Mouse (Mus musculus) forebrain, embryonic 13.5 days (tissue): ENCODE results near the gene Akr1cl. TPM values are rescaled to one million over a fixed set of nuclear protein-coding genes. Genes with fewer than 3 reads are reported as not detected.
A peak's percentile ranks its signal among the peaks of the same experiment; 100 is the strongest.

ENCODE experiments used
- ATAC-seq: fragments of 200-750 bp; cut with Nextera tagmentation; 2 replicates; pipeline ENCODE4 v1.8.0; 2017
- H3K27ac ChIP-seq: fragments of 300-500 bp; sonication (generic); 2 replicates; pipeline ENCODE4 v1.5.1; 2015; ENCODE audit warnings: inconsistent platforms, mild to moderate bottlenecking, moderate library complexity
- H3K27me3 ChIP-seq: fragments of 300-500 bp; sonication (generic); 2 replicates; pipeline ENCODE4 v1.6.1; 2015; ENCODE audit warnings: mild to moderate bottlenecking, inconsistent platforms
- H3K36me3 ChIP-seq: fragments of 300-500 bp; sonication (generic); 2 replicates; pipeline ENCODE4 v1.6.1; 2015; ENCODE audit warnings: mild to moderate bottlenecking, inconsistent platforms; ENCODE audit not compliant: poor library complexity, severe bottlenecking
- H3K4me1 ChIP-seq: fragments of 300-500 bp; sonication (generic); 2 replicates; pipeline ENCODE4 v1.6.1; 2015; ENCODE audit warnings: inconsistent platforms
- H3K4me2 ChIP-seq: fragments of 300-500 bp; sonication (generic); 2 replicates; pipeline ENCODE4 v1.6.1; 2015; ENCODE audit warnings: inconsistent platforms, mild to moderate bottlenecking, moderate library complexity
- H3K4me3 ChIP-seq: fragments of 300-500 bp; sonication (generic); 2 replicates; pipeline ENCODE4 v1.5.1; 2015; ENCODE audit warnings: mild to moderate bottlenecking, inconsistent platforms
- H3K9ac ChIP-seq: fragments of 300-500 bp; sonication (generic); 2 replicates; pipeline ENCODE4 v1.6.1; 2015; ENCODE audit warnings: mild to moderate bottlenecking, inconsistent platforms
- H3K9me3 ChIP-seq: fragments of 300-500 bp; sonication (generic); replicated peaks from 2 replicates; pipeline ENCODE4 v1.6.1; 2016; ENCODE audit warnings: inconsistent platforms
- WGBS: fragments of 180-500 bp; shearing (Covaris S2); methylation state at CpG from one replicate; pipeline ENCODE4 v1.1.7; 2015; 5-methylcytosine and 5-hydroxymethylcytosine counted together
- polyA plus RNA-seq: library from polyadenylated mRNA; unstranded; fragments of >200 nt; fragmentation: Nextera tagmentation; extraction: Ambion mirVana; gene quantifications from 2 replicates; pipeline ENCODE4 v1.2.1, GENCODE M21; 2015

Akr1cl gene
- polyA plus RNA-seq, 1 experiment from 2014 or later = 0.10 TPM

DNA sequence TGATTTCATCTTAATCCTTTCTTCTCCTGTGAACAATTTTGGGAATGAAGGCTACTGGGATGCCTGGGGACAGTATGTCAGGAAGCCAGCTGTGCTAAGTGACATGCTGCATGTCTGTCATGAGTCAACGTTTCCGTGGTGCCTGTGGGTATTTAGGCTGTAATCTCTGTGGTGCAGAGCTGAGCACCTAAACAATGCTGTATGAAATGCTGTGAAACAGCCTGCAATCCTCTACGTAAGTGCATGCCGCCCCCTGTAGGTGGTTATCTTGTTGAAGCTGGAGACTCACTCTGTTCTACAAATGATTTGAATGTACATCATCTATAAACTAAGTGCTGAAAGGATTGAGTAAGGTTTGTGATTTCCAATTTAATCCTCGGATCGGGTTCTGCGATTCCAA is 46.4 kb downstream of the Akr1cl start:
- Histone ChIP-seq H3K36me3 (no peaks in the 10 kb centered on the region), H3K9ac (no peak overlapping the region), H3K4me3 (no peak overlapping the region), H3K27ac (no peak overlapping the region), H3K27me3 (peaks cover 14% of the 10 kb centered on the region; the same call in 1 of the 2 replicates), H3K9me3 (no peaks in the 10 kb centered on the region), H3K4me1 (no peaks in the 10 kb centered on the region), H3K4me2 (no peak overlapping the region)
- ATAC-seq = 0 out of 2 replicates have a peak, but pooled peaks have one; percentile 36
- WGBS = 34% methylated on average over 7 of the region's 7 CpGs

GRCm38 (mm10) chr1:64983247-64983646 is 49.3 kb downstream of the Akr1cl start:
- ATAC-seq = no peak
- Histone ChIP-seq H3K36me3 (no peaks in the 10 kb centered on the region), H3K4me3 (no peak overlapping the region), H3K27ac (no peak overlapping the region), H3K4me1 (no peaks in the 10 kb centered on the region), H3K9ac (no peak overlapping the region), H3K27me3 (peaks cover 34% of the 10 kb centered on the region), H3K9me3 (no peaks in the 10 kb centered on the region), H3K4me2 (no peak overlapping the region)
- WGBS = 81% methylated on average over 3 of the region's 3 CpGs

DNA sequence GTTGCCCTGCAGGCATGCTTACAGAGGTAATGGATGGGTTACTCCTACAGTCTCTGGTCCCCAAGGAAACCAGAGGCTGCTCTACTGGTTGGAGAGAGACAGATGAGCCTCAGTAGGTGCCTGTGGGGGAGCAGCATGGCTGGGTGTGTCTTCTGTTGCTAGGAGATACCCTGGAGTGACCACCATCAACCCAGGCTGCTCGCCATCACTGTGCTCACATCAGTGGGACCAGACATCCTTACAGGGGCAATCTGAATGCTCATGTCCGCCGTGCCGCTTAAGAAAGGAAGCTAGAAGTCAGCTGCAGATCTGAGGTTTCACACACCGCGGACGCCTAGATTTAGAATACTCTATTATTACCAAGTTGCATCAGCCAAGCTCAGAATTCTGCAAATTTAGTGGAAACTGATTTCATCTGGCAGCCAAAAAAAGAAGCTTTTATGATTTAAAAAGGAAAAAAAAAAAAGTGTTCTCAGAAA is 54.2 kb downstream of the Akr1cl start:
- H3K36me3 ChIP-seq = no peaks in the 10 kb centered on the region
- ATAC-seq = no peak
- WGBS = 70% methylated on average over 7 of the region's 7 CpGs
- H3K27me3 ChIP-seq = peaks cover 64% of the 10 kb centered on the region
- H3K4me3 ChIP-seq = no peak overlapping the region
- H3K9me3 ChIP-seq = no peaks in the 10 kb centered on the region
- no peak overlapping the region for H3K27ac ChIP-seq
- H3K4me2 ChIP-seq = no peak overlapping the region
- H3K9ac ChIP-seq = no peak overlapping the region
- H3K4me1 ChIP-seq = peaks cover 12% of the 10 kb centered on the region

DNA sequence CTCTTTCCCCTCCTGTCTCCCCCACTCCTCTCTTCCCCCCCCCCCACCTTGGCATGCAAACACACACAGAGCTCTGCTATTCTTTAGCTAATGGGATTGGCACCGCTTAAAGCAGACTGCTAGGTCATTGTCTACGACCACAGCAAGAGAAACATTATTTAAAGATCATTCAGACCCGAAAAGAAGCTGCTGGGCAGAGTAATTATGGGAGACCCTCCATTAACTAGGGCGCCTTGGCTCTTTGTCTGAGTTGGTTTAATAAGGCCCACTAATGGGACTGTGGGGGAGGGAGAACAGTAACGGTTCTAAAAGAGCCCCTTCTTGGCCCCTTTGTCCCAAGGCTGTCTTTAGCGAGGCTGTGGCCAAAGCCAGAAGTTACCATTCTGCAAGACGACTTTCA is 57.2 kb downstream of the Akr1cl start:
- H3K27me3 ChIP-seq = peaks cover 81% of the 10 kb centered on the region
- peak overlapping the region; percentile 16; the same call in 1 of the 2 replicates for H3K9ac ChIP-seq
- no peak overlapping the region for H3K4me3 ChIP-seq
- ATAC-seq = peak; percentile 88
- no peaks in the 10 kb centered on the region for H3K36me3 ChIP-seq
- H3K4me2 ChIP-seq = peak overlapping the region; percentile 35
- H3K4me1 ChIP-seq = peaks cover 12% of the 10 kb centered on the region
- no peaks in the 10 kb centered on the region for H3K9me3 ChIP-seq
- WGBS = under 1% methylated on average over 7 of the region's 7 CpGs
- H3K27ac ChIP-seq = no peak overlapping the region

- 85% methylated on average over 5 of the region's 5 CpGs for WGBS
Measured at GRCm38 (mm10) chr1:64970685-64971084, 61.9 kb downstream of the Akr1cl start.

More at GRCm38 (mm10) chr1:64970685-64971084, 61.9 kb downstream of the Akr1cl start:
- Histone ChIP-seq H3K9me3 (no peaks in the 10 kb centered on the region), H3K36me3 (no peaks in the 10 kb centered on the region), H3K4me3 (no peak overlapping the region), H3K9ac (no peak overlapping the region), H3K27me3 (peaks cover 44% of the 10 kb centered on the region), H3K4me2 (no peak overlapping the region), H3K27ac (no peak overlapping the region), H3K4me1 (peaks cover 8% of the 10 kb centered on the region)
- ATAC-seq = no peak

Other genes starting within 250 kb of the Akr1cl start
- gene Plekhm3, start 75.9 kb downstream of the Akr1cl start, polyA plus RNA-seq = 7.5 and 9.4 TPM in 2 replicates
- gene Cryge, start 18.4 kb upstream of the Akr1cl start, polyA plus RNA-seq = 0.38 TPM in 1 of 2 replicates, not detected in the other
- not detected in 2 replicates for gene Crygd, start 30.7 kb upstream of the Akr1cl start, polyA plus RNA-seq
- gene Crygc, start 40.9 kb upstream of the Akr1cl start, polyA plus RNA-seq = not detected in 2 replicates
- gene Crygb, start 49.5 kb upstream of the Akr1cl start, polyA plus RNA-seq = not detected in 2 replicates
- not detected in 2 replicates for gene Cryga, start 70.6 kb upstream of the Akr1cl start, polyA plus RNA-seq
- gene Gm28845, start 86.8 kb upstream of the Akr1cl start, polyA plus RNA-seq = not detected in 2 replicates
- 0.09 and 0.50 TPM in 2 replicates for gene D630023F18Rik, start 90.5 kb upstream of the Akr1cl start, polyA plus RNA-seq
- 399 and 431 TPM in 2 replicates for gene Idh1, start 153.7 kb upstream of the Akr1cl start, polyA plus RNA-seq
- 13.5 and 15.7 TPM in 2 replicates for gene Pikfyve, start 153.9 kb upstream of the Akr1cl start, polyA plus RNA-seq
- 0.54 and 1.1 TPM in 2 replicates for gene Pth2r, start 249.3 kb upstream of the Akr1cl start, polyA plus RNA-seq